Mouse (Mus musculus) embryo, embryonic 10 days (tissue): ENCODE measurements around the gene Asic2.

Experiments used
- DNase-seq: peaks from one replicate; pipeline ENCODE4 v3.0.0-alpha.2; 2015; ENCODE audit warnings: low spot score

Asic2 gene

DNA sequence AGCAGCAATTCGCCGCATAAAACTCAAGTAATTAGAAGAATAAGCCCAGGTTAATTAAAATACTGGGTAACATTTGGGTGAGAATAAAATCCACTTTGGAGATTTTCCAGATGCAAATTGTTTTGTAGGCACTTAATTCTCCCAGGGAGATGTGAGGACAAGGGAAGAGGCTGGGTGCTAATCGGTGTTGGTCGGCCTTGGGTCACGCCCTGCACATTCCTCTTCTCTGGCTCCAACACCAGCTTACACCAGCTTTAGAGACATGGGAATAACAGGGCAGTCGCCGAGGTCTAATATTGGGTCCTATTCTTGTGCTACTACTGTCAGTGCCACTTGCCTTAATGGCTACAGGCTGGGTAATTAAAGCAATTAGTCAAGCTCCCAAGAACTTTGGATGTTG lies 783.5 kb downstream of the Asic2 start:
- DNase-seq = no peak

- no peak for DNase-seq
These were observed 803.4 kb downstream of the Asic2 start for GRCm38 (mm10) chr11:81164890-81165289.

GRCm38 (mm10) chr11:81163056-81163455 lies 805.2 kb downstream of the Asic2 start:
- no peak for DNase-seq

GRCm38 (mm10) chr11:81153841-81154240 lies 814.4 kb downstream of the Asic2 start:
- no peak for DNase-seq

- peak; percentile 78 for DNase-seq
These were observed 815.0 kb downstream of the Asic2 start for GRCm38 (mm10) chr11:81153161-81153840.

GRCm38 (mm10) chr11:81152460-81153160 lies 815.6 kb downstream of the Asic2 start:
- peak; percentile 66 for DNase-seq

DNA sequence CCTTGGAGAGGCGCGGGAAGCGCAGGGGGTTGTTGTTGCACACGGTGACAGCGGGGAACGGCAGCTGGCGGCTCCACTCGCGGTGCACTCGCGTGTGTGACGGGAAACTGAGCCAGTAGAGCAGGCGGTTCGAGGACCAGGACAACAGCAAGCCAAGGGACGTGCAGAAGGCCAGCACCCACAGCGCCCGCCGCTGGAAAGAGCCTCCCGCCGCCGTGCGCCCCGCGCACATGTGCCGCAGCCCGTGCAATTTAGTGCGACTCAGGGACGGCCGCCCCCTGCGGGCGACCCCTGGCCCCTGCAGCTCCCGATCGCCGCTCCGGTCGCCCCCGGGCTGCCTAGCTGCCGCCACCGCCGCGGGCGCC lies 816.3 kb downstream of the Asic2 start:
- peak; percentile 69 for DNase-seq

GRCm38 (mm10) chr11:81151286-81152020 lies 816.8 kb downstream of the Asic2 start:
- peak; percentile 48 for DNase-seq

DNA sequence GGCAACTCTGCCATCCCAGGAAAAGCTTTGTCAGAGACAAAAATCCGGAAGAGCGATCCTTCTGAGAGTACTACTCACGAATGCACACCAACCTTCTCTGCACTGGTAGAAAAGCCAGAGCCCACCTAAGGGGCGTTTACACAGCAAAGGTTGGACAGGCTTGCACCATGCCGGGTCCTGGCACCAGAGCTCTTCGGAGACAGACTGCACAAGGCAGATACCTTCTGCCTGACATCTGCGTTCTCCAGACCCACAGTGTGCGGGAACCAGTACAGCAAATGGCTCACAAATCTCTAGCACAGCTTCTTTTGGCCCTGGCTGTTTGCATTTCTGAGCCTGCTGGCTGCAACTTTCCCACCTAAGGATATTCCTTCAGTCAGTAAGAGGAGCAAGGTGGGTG lies 817.6 kb downstream of the Asic2 start:
- DNase-seq = no peak

DNA sequence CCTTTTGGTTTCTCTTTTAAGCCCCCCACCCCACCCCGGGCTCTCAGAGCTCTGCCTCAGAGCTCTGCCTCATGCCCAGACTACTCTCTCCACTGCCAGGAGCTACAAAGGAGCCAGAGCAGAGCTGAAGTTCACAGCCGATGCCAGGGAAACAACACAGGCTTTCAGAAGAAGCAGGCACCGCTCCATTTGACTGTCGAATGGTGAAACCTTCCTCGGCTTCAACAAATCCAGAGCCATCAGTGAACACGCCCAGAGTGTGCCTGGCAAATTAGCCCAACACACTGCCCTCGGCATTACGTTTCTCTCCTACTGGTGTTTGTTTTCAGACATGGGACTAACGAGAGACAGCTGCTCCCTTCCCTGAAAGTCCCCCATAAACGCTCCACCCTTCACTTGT lies 819.8 kb downstream of the Asic2 start:
- DNase-seq = peak; percentile 16

DNA sequence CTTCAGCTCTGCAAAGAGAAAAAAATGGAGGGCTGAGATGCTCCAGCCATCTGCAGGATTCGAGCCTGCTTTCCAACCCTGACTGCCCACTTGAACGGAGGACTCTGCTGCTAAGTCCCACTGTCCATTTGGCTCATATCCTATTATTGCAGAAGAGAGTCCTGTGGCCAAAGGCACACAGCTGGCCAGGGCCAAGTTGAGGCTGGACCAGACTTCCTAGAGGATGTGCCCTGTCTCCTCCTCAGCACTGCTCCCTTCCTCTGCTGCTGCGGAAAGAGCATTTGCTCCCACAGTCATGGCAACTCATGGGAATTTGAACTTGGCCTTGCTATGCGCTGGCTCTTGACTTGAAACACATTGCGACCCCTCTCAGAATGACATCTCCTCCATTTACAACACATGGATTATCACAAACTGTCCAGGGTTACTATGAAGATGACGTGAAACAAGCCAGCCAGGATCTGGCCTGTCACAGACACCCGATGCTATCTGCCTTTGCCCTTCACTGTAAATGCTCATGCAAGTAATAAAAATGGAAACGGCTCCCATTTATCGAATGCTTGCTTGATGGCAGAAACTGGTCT lies 821.6 kb downstream of the Asic2 start:
- no peak for DNase-seq

DNA sequence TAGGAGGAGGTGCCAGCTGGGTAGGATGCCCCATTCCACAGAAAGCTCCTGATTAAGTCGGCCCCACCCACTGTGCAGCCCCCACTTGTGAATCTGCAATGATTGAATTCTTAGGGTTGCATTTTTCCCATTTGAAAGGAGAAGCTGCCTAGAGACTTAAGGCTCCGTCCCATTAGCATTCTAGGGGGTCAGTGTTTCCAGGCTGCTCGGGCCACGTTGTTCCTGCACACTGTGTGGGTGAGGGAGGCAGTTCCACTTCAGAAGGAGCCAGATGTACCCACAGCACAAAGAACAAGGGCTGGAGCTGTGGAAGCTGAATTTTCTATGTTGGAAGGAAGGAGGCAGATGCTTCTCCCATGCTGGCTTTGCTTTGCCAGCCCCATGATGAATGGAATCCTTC lies 833.1 kb downstream of the Asic2 start:
- DNase-seq = no peak

GRCm38 (mm10) chr11:81133950-81134349 lies 834.3 kb downstream of the Asic2 start:
- no peak for DNase-seq

DNA sequence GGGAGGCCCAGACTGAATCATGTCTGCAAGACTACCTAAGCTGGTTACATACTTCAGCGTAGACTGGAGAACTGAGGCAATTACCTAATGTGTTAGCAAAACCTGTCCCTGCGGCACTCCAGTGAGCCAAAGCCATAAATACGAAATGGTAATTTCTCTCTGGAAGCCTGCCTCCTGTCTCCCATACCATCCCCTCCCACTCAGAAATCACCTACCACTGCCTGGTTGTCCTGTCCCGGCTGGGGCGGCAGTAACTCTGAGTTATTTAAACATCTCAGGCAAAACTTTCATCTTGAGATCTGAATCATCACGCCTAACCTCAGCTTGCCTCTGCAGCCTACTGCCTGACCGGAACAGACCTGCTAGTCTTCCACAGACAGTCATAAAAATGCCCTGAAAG lies 835.6 kb downstream of the Asic2 start:
- DNase-seq = no peak

- DNase-seq = no peak
These were observed 843.9 kb downstream of the Asic2 start for GRCm38 (mm10) chr11:81124363-81124762.

DNA sequence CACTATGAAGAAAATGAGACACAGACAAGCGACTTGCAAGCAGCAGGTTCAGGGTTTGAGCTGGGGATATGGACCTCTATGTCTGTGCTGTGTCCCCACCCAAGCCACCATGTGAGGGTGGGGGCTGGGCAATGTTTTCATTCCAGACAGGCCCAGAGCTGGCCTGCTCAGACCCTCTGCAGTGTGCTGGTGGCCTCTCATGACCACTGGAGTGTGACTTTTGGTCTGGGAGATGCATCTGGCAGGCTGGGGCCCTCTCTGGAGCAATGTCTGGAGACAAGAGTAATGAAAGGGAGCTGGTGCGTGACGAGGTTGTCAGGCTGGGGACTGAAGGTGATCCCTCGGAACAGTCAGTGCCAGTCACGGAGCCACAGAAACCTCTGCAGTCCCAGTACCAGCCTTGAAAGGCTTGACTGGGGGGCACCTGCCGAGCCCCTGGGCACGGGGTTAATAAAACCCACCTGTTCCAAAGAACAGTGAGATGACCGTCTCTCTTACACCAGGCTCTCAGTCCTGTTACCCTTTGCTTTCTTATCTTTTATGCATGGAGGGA lies 848.2 kb downstream of the Asic2 start:
- DNase-seq = peak; percentile 14

DNA sequence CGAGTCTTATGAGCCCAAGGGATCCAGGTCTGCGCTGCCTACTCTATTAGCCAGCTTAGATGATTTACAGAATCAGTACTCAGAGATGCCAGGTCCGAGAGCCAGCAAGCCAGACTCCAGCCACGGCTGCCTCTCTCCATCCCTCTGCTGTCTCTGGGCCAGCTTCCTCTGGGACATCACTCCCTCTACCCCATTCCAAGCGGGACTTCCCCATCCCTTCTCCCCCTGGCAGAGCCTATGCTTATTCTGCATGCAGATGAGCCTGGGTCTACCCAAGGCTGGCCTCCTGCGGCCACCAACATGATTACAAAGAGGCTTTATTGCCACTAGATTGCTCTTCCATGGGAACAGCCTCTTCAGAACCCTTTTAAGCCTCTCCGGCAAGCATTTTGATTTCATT lies 850.2 kb downstream of the Asic2 start:
- DNase-seq = no peak

- peak; percentile 90 for DNase-seq
These were observed 852.6 kb downstream of the Asic2 start for GRCm38 (mm10) chr11:81115666-81116065.

- no peak for DNase-seq
These were observed 856.6 kb downstream of the Asic2 start for GRCm38 (mm10) chr11:81111626-81112025.

- no peak for DNase-seq
These were observed 858.2 kb downstream of the Asic2 start for GRCm38 (mm10) chr11:81110049-81110448.

DNA sequence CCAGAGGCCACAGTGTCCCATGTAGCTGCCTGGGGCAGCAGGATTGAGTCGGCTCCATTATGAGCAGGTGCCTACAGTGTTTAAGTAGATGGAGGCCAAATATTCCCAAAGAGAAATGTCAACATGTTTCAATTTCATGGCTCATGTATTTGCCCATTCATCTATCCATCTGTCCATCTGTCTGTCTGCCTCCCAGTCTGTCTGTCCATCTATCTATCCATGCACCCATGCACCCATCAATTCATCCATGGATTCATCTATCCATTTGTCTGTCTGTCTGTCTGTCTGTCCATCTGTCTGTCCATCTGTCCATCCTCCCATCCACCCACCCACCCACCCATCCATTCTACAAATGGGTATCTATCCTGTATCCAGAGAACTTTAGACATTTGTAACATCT lies 861.3 kb downstream of the Asic2 start:
- no peak for DNase-seq

DNA sequence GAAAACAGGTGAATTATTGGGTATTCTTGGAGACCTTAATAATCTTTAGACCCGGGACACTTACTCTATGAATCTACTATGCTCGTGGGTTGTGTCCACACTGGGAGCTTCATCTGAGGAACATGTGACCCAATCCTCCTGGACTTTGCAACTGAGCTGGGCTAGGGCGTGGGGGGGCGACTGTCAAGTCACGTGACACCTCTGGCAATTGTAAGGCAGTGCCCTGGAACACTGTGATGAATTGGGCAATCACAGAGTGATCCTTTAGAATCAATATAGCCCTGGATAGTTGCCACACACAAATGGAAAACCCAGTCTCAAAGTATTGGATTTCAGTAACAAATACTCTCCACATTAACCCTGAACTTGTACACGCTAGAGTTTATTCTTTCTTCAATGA lies 867.4 kb downstream of the Asic2 start:
- DNase-seq = no peak

- no peak for DNase-seq
These were observed 872.2 kb downstream of the Asic2 start for GRCm38 (mm10) chr11:81096011-81096410.
